Mouse (Mus musculus) neural tube, embryonic 10.5 days (tissue): Measurements from ENCODE around the gene 4921507P07Rik.
A peak's percentile ranks its signal among the peaks of the same experiment; 100 is the strongest.
"Not testable (repeated sequence)": the region's sequence is repeated elsewhere in the genome, so short reads cannot be mapped to it uniquely, and the experiment has no call there.

Experiments used
- DNase-seq: peaks from one replicate; pipeline ENCODE4 v3.0.0-alpha.2; 2017; ENCODE audit warnings: low spot score; ENCODE audit errors: extremely low spot score

4921507P07Rik gene

GRCm38 (mm10) chr6:50596301-50597211 is at the start of gene 4921507P07Rik:
Gene 4921507P07Rik, minus strand, starts transcription at chr6:50596632.
- peak; percentile 93 for DNase-seq

- DNase-seq = no peak
Measured at GRCm38 (mm10) chr6:50644701-50645100, 48.3 kb upstream of the 4921507P07Rik start.

GRCm38 (mm10) chr6:50641898-50642297 is 45.5 kb upstream of the 4921507P07Rik start:
- DNase-seq = no peak

GRCm38 (mm10) chr6:50640377-50640776 is 43.9 kb upstream of the 4921507P07Rik start:
- DNase-seq = no peak

GRCm38 (mm10) chr6:50639656-50640055 is 43.2 kb upstream of the 4921507P07Rik start:
- DNase-seq = no peak

- not testable (repeated sequence) for DNase-seq
Measured at GRCm38 (mm10) chr6:50626170-50626569, 29.7 kb upstream of the 4921507P07Rik start.

- not testable (repeated sequence) for DNase-seq
Measured at GRCm38 (mm10) chr6:50618273-50618672, 21.8 kb upstream of the 4921507P07Rik start.

GRCm38 (mm10) chr6:50601620-50602019 is 5.2 kb upstream of the 4921507P07Rik start:
- peak; percentile 65 for DNase-seq

- no peak for DNase-seq
Measured at GRCm38 (mm10) chr6:50598560-50598959, 2.1 kb upstream of the 4921507P07Rik start.

- no peak for DNase-seq
Measured at GRCm38 (mm10) chr6:50594372-50594771, 2.1 kb downstream of the 4921507P07Rik start.

- DNase-seq = no peak
Measured at GRCm38 (mm10) chr6:50593334-50593845, 3.0 kb downstream of the 4921507P07Rik start.

GRCm38 (mm10) chr6:50590234-50590633 is 6.2 kb downstream of the 4921507P07Rik start:
- DNase-seq = no peak

GRCm38 (mm10) chr6:50588251-50588650 is 8.2 kb downstream of the 4921507P07Rik start:
- peak; percentile 27 for DNase-seq

GRCm38 (mm10) chr6:50587412-50587811 is 9.0 kb downstream of the 4921507P07Rik start:
- DNase-seq = no peak

GRCm38 (mm10) chr6:50586316-50586715 is 10.1 kb downstream of the 4921507P07Rik start:
- DNase-seq = peak; percentile 15

- no peak for DNase-seq
Measured at GRCm38 (mm10) chr6:50585733-50586132, 10.7 kb downstream of the 4921507P07Rik start.

GRCm38 (mm10) chr6:50571661-50572060 is 24.8 kb downstream of the 4921507P07Rik start:
- DNase-seq = no peak

- DNase-seq = no peak
Measured at GRCm38 (mm10) chr6:50566997-50567255, 29.5 kb downstream of the 4921507P07Rik start.

- peak; percentile 100 for DNase-seq
Measured at GRCm38 (mm10) chr6:50566141-50566996, 30.1 kb downstream of the 4921507P07Rik start, which contains the start of gene Cycs. Gene Cycs, minus strand, starts transcription at chr6:50566538.

GRCm38 (mm10) chr6:50563651-50564050 is 32.8 kb downstream of the 4921507P07Rik start:
- no peak for DNase-seq

- DNase-seq = no peak
Measured at GRCm38 (mm10) chr6:50562421-50562820, 34.0 kb downstream of the 4921507P07Rik start.

- DNase-seq = no peak
Measured at GRCm38 (mm10) chr6:50560776-50561175, 35.7 kb downstream of the 4921507P07Rik start.
